Mouse (Mus musculus): ENCODE results near the gene Fam171a1. TPM values are rescaled to one million over a fixed set of nuclear protein-coding genes. Genes with fewer than 3 reads are reported as not detected.

The Fam171a1 gene
- polyA plus RNA-seq, 1 experiment from 2014 or later, result 9.7 TPM

- Histone ChIP-seq H3K4me1 (replicated peaks; ENCODE audit: control insufficient read depth, insufficient read depth) (no peaks in the 10 kb centered on the region), H3K9ac (ENCODE audit: low read length) (no peak overlapping the region), H3K4me3 (ENCODE audit: low read depth, low read length) (no peak overlapping the region), H3K36me3 (ENCODE audit: control insufficient read depth, insufficient read depth, low read length) (no peaks in the 10 kb centered on the region), H3K27me3 (ENCODE audit: control insufficient read depth, insufficient read depth, low read length) (no peaks in the 10 kb centered on the region), H3K9me3 (ENCODE audit: control insufficient read depth, low read length) (no peaks in the 10 kb centered on the region), H3K27ac (replicated peaks) (no peak overlapping the region), H3K4me2 (replicated peaks; ENCODE audit: low read depth) (no peak overlapping the region)
- 54% methylated on average over 7 of the region's 7 CpGs for WGBS
- peak; percentile 38; the same call in 1 of the 2 replicates for ATAC-seq (ENCODE audit: low FRiP score, low TSS enrichment)
- no peak for TF ChIP-seq CTCF (IDR thresholded peaks at IDR 0.05; ENCODE audit: low read depth)
- TF ChIP-seq EP300 (optimal IDR thresholded peaks at IDR 0.05), result no peak
- no peak for DNase-seq (ENCODE audit: low spot score)
These were observed 52.0 kb downstream of the Fam171a1 start for GRCm38 (mm10) chr2:3165890-3166605.

GRCm38 (mm10) chr2:3168719-3169402, 54.8 kb downstream of the Fam171a1 start:
- no peak overlapping the region for H3K4me3 ChIP-seq (ENCODE audit: low read depth, low read length)
- H3K36me3 ChIP-seq (ENCODE audit: control insufficient read depth, insufficient read depth, low read length), result no peaks in the 10 kb centered on the region
- H3K4me1 ChIP-seq (replicated peaks; ENCODE audit: control insufficient read depth, insufficient read depth), result no peaks in the 10 kb centered on the region
- no peak for DNase-seq (ENCODE audit: low spot score)
- WGBS, result 82% methylated on average over 14 of the region's 14 CpGs
- H3K4me2 ChIP-seq (replicated peaks; ENCODE audit: low read depth), result no peak overlapping the region
- ATAC-seq (ENCODE audit: low FRiP score, low TSS enrichment), result no peak
- no peaks in the 10 kb centered on the region for H3K27me3 ChIP-seq (ENCODE audit: control insufficient read depth, insufficient read depth, low read length)
- no peak overlapping the region for H3K9ac ChIP-seq (ENCODE audit: low read length)
- H3K27ac ChIP-seq (replicated peaks), result no peak overlapping the region
- no peak for TF ChIP-seq EP300 (optimal IDR thresholded peaks at IDR 0.05)
- no peak for TF ChIP-seq CTCF (IDR thresholded peaks at IDR 0.05; ENCODE audit: low read depth)
- no peaks in the 10 kb centered on the region for H3K9me3 ChIP-seq (ENCODE audit: control insufficient read depth, low read length)

GRCm38 (mm10) chr2:3169403-3169747, 55.4 kb downstream of the Fam171a1 start:
- H3K4me1 ChIP-seq (replicated peaks; ENCODE audit: control insufficient read depth, insufficient read depth), result no peaks in the 10 kb centered on the region
- H3K9me3 ChIP-seq (ENCODE audit: control insufficient read depth, low read length), result no peaks in the 10 kb centered on the region
- TF ChIP-seq CTCF (IDR thresholded peaks at IDR 0.05; ENCODE audit: low read depth), result no peak
- no peak for TF ChIP-seq EP300 (optimal IDR thresholded peaks at IDR 0.05)
- H3K27ac ChIP-seq (replicated peaks), result no peak overlapping the region
- DNase-seq (ENCODE audit: low spot score) (no peak), ATAC-seq (ENCODE audit: low FRiP score, low TSS enrichment) (no peak)
- H3K4me2 ChIP-seq (replicated peaks; ENCODE audit: low read depth), result no peak overlapping the region
- WGBS, result 74% methylated on average over 3 of the region's 3 CpGs
- H3K9ac ChIP-seq (ENCODE audit: low read length), result no peak overlapping the region
- H3K36me3 ChIP-seq (ENCODE audit: control insufficient read depth, insufficient read depth, low read length), result no peaks in the 10 kb centered on the region
- no peaks in the 10 kb centered on the region for H3K27me3 ChIP-seq (ENCODE audit: control insufficient read depth, insufficient read depth, low read length)
- no peak overlapping the region for H3K4me3 ChIP-seq (ENCODE audit: low read depth, low read length)

GRCm38 (mm10) chr2:3171774-3172173, 57.8 kb downstream of the Fam171a1 start:
- 36% methylated on average over 3 of the region's 3 CpGs for WGBS
- Histone ChIP-seq H3K9ac (ENCODE audit: low read length) (no peak overlapping the region), H3K27me3 (ENCODE audit: control insufficient read depth, insufficient read depth, low read length) (no peaks in the 10 kb centered on the region), H3K4me3 (ENCODE audit: low read depth, low read length) (no peak overlapping the region), H3K36me3 (ENCODE audit: control insufficient read depth, insufficient read depth, low read length) (no peaks in the 10 kb centered on the region), H3K27ac (replicated peaks) (no peak overlapping the region), H3K4me2 (replicated peaks; ENCODE audit: low read depth) (no peak overlapping the region), H3K9me3 (ENCODE audit: control insufficient read depth, low read length) (no peaks in the 10 kb centered on the region), H3K4me1 (replicated peaks; ENCODE audit: control insufficient read depth, insufficient read depth) (no peaks in the 10 kb centered on the region)
- ATAC-seq (ENCODE audit: low FRiP score, low TSS enrichment), result no peak
- no peak for DNase-seq (ENCODE audit: low spot score)
- TF ChIP-seq CTCF (IDR thresholded peaks at IDR 0.05; ENCODE audit: low read depth) (no peak), EP300 (optimal IDR thresholded peaks at IDR 0.05) (no peak)

GRCm38 (mm10) chr2:3172656-3173055, 58.6 kb downstream of the Fam171a1 start:
- Histone ChIP-seq H3K4me3 (ENCODE audit: low read depth, low read length) (no peak overlapping the region), H3K4me1 (replicated peaks; ENCODE audit: control insufficient read depth, insufficient read depth) (no peaks in the 10 kb centered on the region), H3K4me2 (replicated peaks; ENCODE audit: low read depth) (no peak overlapping the region), H3K9ac (ENCODE audit: low read length) (no peak overlapping the region), H3K27me3 (ENCODE audit: control insufficient read depth, insufficient read depth, low read length) (no peaks in the 10 kb centered on the region), H3K27ac (replicated peaks) (no peak overlapping the region), H3K9me3 (ENCODE audit: control insufficient read depth, low read length) (no peaks in the 10 kb centered on the region), H3K36me3 (ENCODE audit: control insufficient read depth, insufficient read depth, low read length) (no peaks in the 10 kb centered on the region)
- TF ChIP-seq CTCF (IDR thresholded peaks at IDR 0.05; ENCODE audit: low read depth) (no peak), EP300 (optimal IDR thresholded peaks at IDR 0.05) (no peak)
- 46% methylated on average over 3 of the region's 3 CpGs for WGBS
- DNase-seq (ENCODE audit: low spot score), result no peak
- no peak for ATAC-seq (ENCODE audit: low FRiP score, low TSS enrichment)

- H3K9me3 ChIP-seq (ENCODE audit: control insufficient read depth, low read length), result no peaks in the 10 kb centered on the region
- H3K27me3 ChIP-seq (ENCODE audit: control insufficient read depth, insufficient read depth, low read length), result no peaks in the 10 kb centered on the region
- no peak overlapping the region for H3K9ac ChIP-seq (ENCODE audit: low read length)
- no peaks in the 10 kb centered on the region for H3K4me1 ChIP-seq (replicated peaks; ENCODE audit: control insufficient read depth, insufficient read depth)
- H3K27ac ChIP-seq (replicated peaks), result no peak overlapping the region
- H3K4me2 ChIP-seq (replicated peaks; ENCODE audit: low read depth), result no peak overlapping the region
- TF ChIP-seq CTCF (IDR thresholded peaks at IDR 0.05; ENCODE audit: low read depth) (no peak), EP300 (optimal IDR thresholded peaks at IDR 0.05) (no peak)
- 70% methylated on average over 5 of the region's 5 CpGs for WGBS
- no peak overlapping the region for H3K4me3 ChIP-seq (ENCODE audit: low read depth, low read length)
- DNase-seq (ENCODE audit: low spot score) (no peak), ATAC-seq (ENCODE audit: low FRiP score, low TSS enrichment) (no peak)
- no peaks in the 10 kb centered on the region for H3K36me3 ChIP-seq (ENCODE audit: control insufficient read depth, insufficient read depth, low read length)
These were observed 60.9 kb downstream of the Fam171a1 start for GRCm38 (mm10) chr2:3174890-3175289.
